In the genomic region with DNA sequence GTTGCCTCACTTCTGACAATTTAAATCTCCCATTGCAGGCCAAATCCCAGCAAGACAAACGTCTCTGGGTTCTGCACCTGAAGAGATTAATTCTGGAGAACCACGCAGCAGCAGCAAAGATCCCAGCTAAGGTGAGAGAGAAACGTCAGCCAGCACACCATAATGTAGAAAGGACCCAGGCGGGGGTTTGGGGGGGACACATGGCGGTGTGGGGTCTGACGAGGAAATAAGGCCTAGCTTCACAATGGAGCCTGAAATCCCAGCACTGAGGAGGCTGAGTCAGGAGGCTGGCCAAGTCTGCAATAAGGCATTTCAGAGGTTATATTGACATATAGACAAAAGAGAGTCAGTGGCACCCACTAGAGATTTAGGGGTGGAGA, we compare ENCODE assay signal across 13 mouse cellular contexts. TPM values are rescaled to one million over a fixed set of nuclear protein-coding genes. Genes with fewer than 3 reads are reported as not detected.
DNase-seq lines count a peak whose midpoint lies in the region; ATAC-seq lines count a peak whose summit lies in the region.
"Had no signal": no experiment of that assay in that cellular context is flagged by ENCODE, and none has a peak within 500 bp of the region (broad histone marks: within the 10 kb centered on the region; RNA-seq: fewer than 3 reads in every experiment).

No protein-coding gene starts in this region.

- no peak overlapping the region for H3K9ac ChIP-seq in forebrain, embryonic 14.5 days (ENCODE audit: low read length)
- H3K9ac ChIP-seq in kidney, embryonic 14.5 days (ENCODE audit: low read depth, low read length) = no peak overlapping the region
- no peak overlapping the region for H3K9ac ChIP-seq in midbrain, embryonic 11.5 days (ENCODE audit: low read length)
- H3K9ac ChIP-seq in midbrain, embryonic 14.5 days (replicated peaks; ENCODE audit: low read length) = no peak overlapping the region
- H3K9ac ChIP-seq: limb, embryonic 13.5 days; liver, postnatal 0 days; midbrain, embryonic 12.5 days had no signal

- ATAC-seq in forebrain, embryonic 14.5 days = no peak
- ATAC-seq in kidney, embryonic 14.5 days (ENCODE audit: low FRiP score, low TSS enrichment) = no peak
- ATAC-seq in midbrain, embryonic 11.5 days (ENCODE audit: low FRiP score) = no peak
- ATAC-seq in midbrain, embryonic 14.5 days (ENCODE audit: low FRiP score, low TSS enrichment) = no peak
- ATAC-seq in megakaryocyte-erythroid progenitor cell, adult 5-6 weeks (replicated peaks; ENCODE audit: low FRiP score, low TSS enrichment, poor library complexity, severe bottlenecking) = no peak
- ATAC-seq: liver, postnatal 0 days had no signal

- H3K4me3 ChIP-seq in forebrain, embryonic 10.5 days = no peak overlapping the region
- no peak overlapping the region for H3K4me3 ChIP-seq in forebrain, embryonic 14.5 days (ENCODE audit: low read depth, low read length)
- H3K4me3 ChIP-seq in kidney, embryonic 14.5 days (ENCODE audit: low read length) = no peak overlapping the region
- H3K4me3 ChIP-seq in midbrain, embryonic 11.5 days (ENCODE audit: low read depth, low read length) = no peak overlapping the region
- no peak overlapping the region for H3K4me3 ChIP-seq in midbrain, embryonic 14.5 days (replicated peaks; ENCODE audit: low read depth, low read length)
- H3K4me3 ChIP-seq: limb, embryonic 13.5 days; midbrain, embryonic 12.5 days had no signal

- DNase-seq in forebrain, embryonic 10.5 days (ENCODE audit: extremely low spot score, low spot score) = no peak
- DNase-seq in forebrain, embryonic 14.5 days (ENCODE audit: low spot score) = no peak
- no peak for DNase-seq in kidney, adult 8-10 months
- peak; percentile 83 for DNase-seq in midbrain, embryonic 11.5 days (ENCODE audit: low spot score, missing footprints)
- no peak for DNase-seq in midbrain, embryonic 14.5 days
- DNase-seq in layer of hippocampus, adult 9-10 months (ENCODE audit: low spot score) = no peak
- DNase-seq: cerebellum, adult 8-10 months; liver, postnatal 0 days; right cerebral cortex, postnatal 25 days had no signal

- no peaks in the 10 kb centered on the region for H3K9me3 ChIP-seq in forebrain, embryonic 10.5 days
- H3K9me3 ChIP-seq in forebrain, embryonic 14.5 days (replicated peaks; ENCODE audit: control insufficient read depth, low read length) = no peaks in the 10 kb centered on the region
- no peaks in the 10 kb centered on the region for H3K9me3 ChIP-seq in kidney, embryonic 14.5 days (ENCODE audit: control insufficient read depth, low read length)
- no peaks in the 10 kb centered on the region for H3K9me3 ChIP-seq in midbrain, embryonic 11.5 days (ENCODE audit: control insufficient read depth, low read length)
- H3K9me3 ChIP-seq in midbrain, embryonic 14.5 days (ENCODE audit: control insufficient read depth, low read length) = no peaks in the 10 kb centered on the region
- H3K9me3 ChIP-seq: limb, embryonic 13.5 days; midbrain, embryonic 12.5 days had no signal

- no peak overlapping the region for H3K4me2 ChIP-seq in forebrain, embryonic 14.5 days (ENCODE audit: low read length)
- H3K4me2 ChIP-seq in kidney, embryonic 14.5 days (replicated peaks; ENCODE audit: low read depth, low read length) = no peak overlapping the region
- H3K4me2 ChIP-seq in midbrain, embryonic 11.5 days = no peak overlapping the region
- no peak overlapping the region for H3K4me2 ChIP-seq in midbrain, embryonic 14.5 days (ENCODE audit: low read length)
- H3K4me2 ChIP-seq: limb, embryonic 13.5 days; midbrain, embryonic 12.5 days had no signal

- peaks cover 21% of the 10 kb centered on the region for H3K4me1 ChIP-seq in forebrain, embryonic 10.5 days
- H3K4me1 ChIP-seq in forebrain, embryonic 14.5 days (ENCODE audit: control insufficient read depth, insufficient read depth, low read length) = no peaks in the 10 kb centered on the region
- peaks cover 3% of the 10 kb centered on the region; the same call in 1 of the 2 replicates for H3K4me1 ChIP-seq in kidney, embryonic 14.5 days (ENCODE audit: control insufficient read depth, insufficient read depth, low read length)
- peaks cover 8% of the 10 kb centered on the region for H3K4me1 ChIP-seq in midbrain, embryonic 11.5 days (ENCODE audit: control insufficient read depth, insufficient read depth, low read length)
- no peaks in the 10 kb centered on the region for H3K4me1 ChIP-seq in midbrain, embryonic 14.5 days (ENCODE audit: control insufficient read depth, insufficient read depth, low read length)

- H3K36me3 ChIP-seq in forebrain, embryonic 10.5 days (replicated peaks) = peaks cover 35% of the 10 kb centered on the region
- H3K36me3 ChIP-seq in forebrain, embryonic 14.5 days (ENCODE audit: control insufficient read depth, insufficient read depth, low read length) = no peaks in the 10 kb centered on the region
- no peaks in the 10 kb centered on the region for H3K36me3 ChIP-seq in kidney, embryonic 14.5 days (ENCODE audit: control insufficient read depth, insufficient read depth, low read length)
- peaks cover 3% of the 10 kb centered on the region; the same call in 1 of the 2 replicates for H3K36me3 ChIP-seq in midbrain, embryonic 11.5 days (ENCODE audit: control insufficient read depth, insufficient read depth, low read length)
- 0 out of 2 replicates have a peak, but pooled peaks cover 3% of the 10 kb centered on the region for H3K36me3 ChIP-seq in midbrain, embryonic 14.5 days (ENCODE audit: control insufficient read depth, insufficient read depth, low read length)

- WGBS in forebrain, embryonic 10.5 days = 86% methylated on average over 6 of the region's 6 CpGs
- 88% methylated on average over 6 of the region's 6 CpGs for WGBS in forebrain, embryonic 14.5 days
- WGBS in kidney, embryonic 14.5 days = 90% methylated on average over 6 of the region's 6 CpGs
- 85% methylated on average over 6 of the region's 6 CpGs for WGBS in midbrain, embryonic 11.5 days
- WGBS in midbrain, embryonic 14.5 days = 90% methylated on average over 6 of the region's 6 CpGs

- peak overlapping the region; percentile 74 for H3K27ac ChIP-seq in forebrain, embryonic 10.5 days
- H3K27ac ChIP-seq in forebrain, embryonic 14.5 days (ENCODE audit: low read depth, low read length) = no peak overlapping the region
- peak overlapping the region; percentile 65; the same call in 1 of the 2 replicates for H3K27ac ChIP-seq in kidney, embryonic 14.5 days (ENCODE audit: low read depth, low read length)
- H3K27ac ChIP-seq in midbrain, embryonic 11.5 days (ENCODE audit: low read depth, low read length) = no peak overlapping the region
- H3K27ac ChIP-seq in midbrain, embryonic 14.5 days (replicated peaks; ENCODE audit: low read depth, low read length) = no peak overlapping the region

- H3K27me3 ChIP-seq in forebrain, embryonic 10.5 days (ENCODE audit: poor library complexity, severe bottlenecking) = no peaks in the 10 kb centered on the region
- no peaks in the 10 kb centered on the region for H3K27me3 ChIP-seq in forebrain, embryonic 14.5 days (replicated peaks; ENCODE audit: control insufficient read depth, insufficient read depth, low read length)
- H3K27me3 ChIP-seq in kidney, embryonic 14.5 days (ENCODE audit: control insufficient read depth, insufficient read depth, low read length) = no peaks in the 10 kb centered on the region
- no peaks in the 10 kb centered on the region for H3K27me3 ChIP-seq in midbrain, embryonic 11.5 days (ENCODE audit: control insufficient read depth, insufficient read depth, low read length)
- H3K27me3 ChIP-seq in midbrain, embryonic 14.5 days (ENCODE audit: control insufficient read depth, insufficient read depth, low read length) = no peaks in the 10 kb centered on the region
- H3K27me3 ChIP-seq: limb, embryonic 13.5 days had no signal

RNA-seq across cellular contexts. Expression of a gene that starts 32.3 kb away (rescaled TPM):
- polyA plus RNA-seq in forebrain, embryonic 10.5 days (2016; fragmentation: Nextera tagmentation; extraction: Ambion mirVana) = 24.5 and 26.8 TPM in 2 replicates
- 3.9 and 4.0 TPM in 2 replicates for polyA plus RNA-seq in forebrain, embryonic 14.5 days (2014; fragmentation: Nextera tagmentation; extraction: Ambion mirVana)
- polyA plus RNA-seq in kidney, embryonic 14.5 days (2014; fragmentation: Nextera tagmentation; extraction: Ambion mirVana) = 12.8 and 20.2 TPM in 2 replicates
- polyA plus RNA-seq in midbrain, embryonic 11.5 days (2014; fragmentation: Nextera tagmentation; extraction: Ambion mirVana) = 15.1 and 15.4 TPM in 2 replicates
- 3.7 and 6.4 TPM in 2 replicates for polyA plus RNA-seq in midbrain, embryonic 14.5 days (2014; fragmentation: Nextera tagmentation; extraction: Ambion mirVana)
- 61.1 and 72.8 TPM in 2 replicates for total RNA-seq in megakaryocyte-erythroid progenitor cell, adult 5-6 weeks (2014; fragmentation: Nextera tagmentation)
- total RNA-seq in megakaryocyte-erythroid progenitor cell, adult 5-6 weeks (2017) = 148 and 156 TPM in 2 replicates

Comparison
In these comparisons a context has a peak if more than half of its experiments do, and no peak if none do; other contexts are left out.
1. H3K27ac ChIP-seq: peak in forebrain, embryonic 10.5 days (single experiment) and kidney, embryonic 14.5 days (single experiment); none in forebrain, embryonic 14.5 days (single experiment), midbrain, embryonic 11.5 days (single experiment) and midbrain, embryonic 14.5 days (single experiment).